Mouse (Mus musculus) cerebral cortex, adult 2 months (tissue): Measurements from ENCODE around the gene Trim14.

Source experiments
- WGBS: fragments of 180-500 bp; shearing (Covaris S2); methylation state at CpG from one replicate; pipeline ENCODE4 v1.1.7; 2018; 5-methylcytosine and 5-hydroxymethylcytosine counted together

Gene Trim14

GRCm38 (mm10) chr4:46562037-46562436, 26.1 kb upstream of the Trim14 start:
- WGBS: 92% methylated on average over 5 of the region's 5 CpGs

- 85% methylated on average over 14 of the region's 14 CpGs for WGBS
Measured at GRCm38 (mm10) chr4:46560069-46560705, 24.2 kb upstream of the Trim14 start.

- 80% methylated on average over 22 of the region's 22 CpGs for WGBS
Measured at GRCm38 (mm10) chr4:46558672-46559667, 23.0 kb upstream of the Trim14 start.

GRCm38 (mm10) chr4:46556933-46557332, 21.0 kb upstream of the Trim14 start:
- WGBS: 82% methylated on average over 3 of the region's 3 CpGs

GRCm38 (mm10) chr4:46555762-46556161, 19.8 kb upstream of the Trim14 start:
- WGBS: 90% methylated on average over 9 of the region's 9 CpGs

- WGBS: 80% methylated on average over 10 of the region's 10 CpGs
Measured at GRCm38 (mm10) chr4:46554295-46555069, 18.5 kb upstream of the Trim14 start.

- 63% methylated on average over 1 of the region's 1 CpGs for WGBS
Measured at GRCm38 (mm10) chr4:46553864-46554263, 17.9 kb upstream of the Trim14 start.

GRCm38 (mm10) chr4:46550406-46550805, 14.5 kb upstream of the Trim14 start:
- 57% methylated on average over 8 of the region's 8 CpGs for WGBS

GRCm38 (mm10) chr4:46549979-46550378, 14.0 kb upstream of the Trim14 start:
- 59% methylated on average over 10 of the region's 10 CpGs for WGBS

- 55% methylated on average over 6 of the region's 6 CpGs for WGBS
Measured at GRCm38 (mm10) chr4:46546709-46547108, 10.8 kb upstream of the Trim14 start.

- WGBS: 49% methylated on average over 9 of the region's 9 CpGs
Measured at GRCm38 (mm10) chr4:46545498-46545897, 9.6 kb upstream of the Trim14 start.

- 33% methylated on average over 1 of the region's 1 CpGs for WGBS
Measured at GRCm38 (mm10) chr4:46544313-46544712, 8.4 kb upstream of the Trim14 start.

GRCm38 (mm10) chr4:46543366-46544050, 7.6 kb upstream of the Trim14 start:
- 90% methylated on average over 13 of the region's 13 CpGs for WGBS

- 64% methylated on average over 9 of the region's 9 CpGs for WGBS
Measured at GRCm38 (mm10) chr4:46541707-46542106, 5.8 kb upstream of the Trim14 start.

GRCm38 (mm10) chr4:46539167-46539566, 3.2 kb upstream of the Trim14 start:
- WGBS: 76% methylated on average over 9 of the region's 9 CpGs

GRCm38 (mm10) chr4:46535094-46535830, 679 bp downstream of the Trim14 start:
- WGBS: 32% methylated on average over 16 of the region's 16 CpGs

- WGBS: 15% methylated on average over 29 of the region's 29 CpGs
Measured at GRCm38 (mm10) chr4:46533934-46534720, 1.8 kb downstream of the Trim14 start.

- WGBS: 79% methylated on average over 7 of the region's 7 CpGs
Measured at GRCm38 (mm10) chr4:46532926-46533325, 3.0 kb downstream of the Trim14 start.

- 82% methylated on average over 2 of the region's 2 CpGs for WGBS
Measured at GRCm38 (mm10) chr4:46532511-46532910, 3.4 kb downstream of the Trim14 start.

- 74% methylated on average over 7 of the region's 7 CpGs for WGBS
Measured at GRCm38 (mm10) chr4:46529722-46530121, 6.2 kb downstream of the Trim14 start.
